Mouse (Mus musculus): ENCODE results near the gene Cd79a.
"Not testable (repeated sequence)": the region's sequence is repeated elsewhere in the genome, so short reads cannot be mapped to it uniquely, and the experiment has no call there.

The Cd79a gene

DNA sequence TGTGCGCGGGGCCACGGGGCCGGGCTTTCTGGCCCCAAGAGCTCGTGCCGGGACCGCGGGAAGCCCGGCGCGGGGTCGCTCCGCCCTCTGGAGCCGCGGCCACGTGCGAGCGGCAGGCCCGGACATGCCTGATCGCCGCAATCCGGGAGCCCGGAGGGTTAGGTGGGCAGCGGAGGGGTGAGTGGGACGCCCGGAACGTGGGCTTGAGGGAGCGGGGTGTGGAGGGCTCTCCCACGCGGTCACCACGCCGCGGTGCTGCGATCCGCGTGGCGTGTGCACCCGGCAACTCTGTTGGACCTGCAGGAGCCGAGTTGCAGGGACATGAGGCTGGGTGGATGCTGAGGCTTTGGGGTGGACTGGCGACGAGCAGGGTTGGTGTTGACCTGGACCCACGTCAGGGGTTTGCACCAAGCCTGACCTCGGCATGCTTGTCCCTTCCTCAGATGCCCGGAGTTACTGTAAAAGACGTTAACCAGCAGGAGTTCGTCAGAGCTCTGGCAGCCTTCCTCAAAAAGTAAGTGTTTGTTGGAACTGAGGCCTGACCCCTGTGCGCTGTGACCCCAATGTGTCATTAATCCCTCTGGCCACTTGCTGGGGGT lies 12.4 kb upstream of the Cd79a start:
- in situ Hi-C loops (cut with MboI, MseI): loop anchor here in 1 of 2 experiments (5.0 to 10.0 kb wide), 2 partner anchors 67 to 500 kb away; no protein-coding TSS in a partner anchor

DNA sequence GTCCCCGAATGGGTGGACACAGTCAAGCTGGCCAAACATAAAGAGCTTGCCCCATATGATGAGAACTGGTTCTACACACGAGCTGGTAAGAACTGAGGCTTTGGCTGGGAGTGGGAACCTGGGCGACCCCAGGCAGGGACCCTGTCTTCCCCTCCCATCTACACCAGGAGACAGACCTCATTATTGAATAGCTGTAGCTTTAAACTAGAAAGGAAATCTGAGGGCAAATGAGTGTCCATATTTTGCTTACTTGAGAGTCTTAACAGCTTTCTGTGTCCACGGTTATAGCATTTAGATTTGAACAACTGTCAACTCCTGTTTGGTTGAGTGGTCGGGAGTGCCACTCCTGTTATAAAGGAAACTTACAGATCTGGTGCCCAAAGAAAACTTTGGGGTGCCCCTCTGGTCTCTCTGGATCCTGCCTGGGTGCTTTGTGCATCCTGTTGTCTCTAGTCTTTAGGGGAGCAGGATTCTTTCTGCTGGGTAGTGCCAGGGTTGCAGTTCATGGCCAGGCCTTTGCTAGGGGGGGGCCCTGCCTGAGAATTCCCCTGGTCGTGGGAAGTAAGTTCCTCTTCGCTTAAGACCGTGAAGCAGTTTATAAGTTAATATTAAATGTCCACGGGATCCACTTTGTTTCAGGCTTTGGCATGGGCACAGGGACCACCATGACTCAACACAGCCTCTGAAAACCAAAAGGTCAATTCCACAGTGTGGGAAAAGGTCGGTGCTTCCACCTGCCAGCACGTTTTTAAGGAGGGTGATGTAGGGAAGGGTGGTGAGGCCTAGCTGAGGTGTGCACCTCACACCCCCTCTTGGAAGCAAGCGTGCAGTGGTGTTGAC lies 11.5 kb upstream of the Cd79a start:
- in situ Hi-C loops (cut with MboI, MseI): loop anchor here in 1 of 2 experiments (10.0 kb wide), 1 partner anchor 501 kb away; no protein-coding TSS in a partner anchor

DNA sequence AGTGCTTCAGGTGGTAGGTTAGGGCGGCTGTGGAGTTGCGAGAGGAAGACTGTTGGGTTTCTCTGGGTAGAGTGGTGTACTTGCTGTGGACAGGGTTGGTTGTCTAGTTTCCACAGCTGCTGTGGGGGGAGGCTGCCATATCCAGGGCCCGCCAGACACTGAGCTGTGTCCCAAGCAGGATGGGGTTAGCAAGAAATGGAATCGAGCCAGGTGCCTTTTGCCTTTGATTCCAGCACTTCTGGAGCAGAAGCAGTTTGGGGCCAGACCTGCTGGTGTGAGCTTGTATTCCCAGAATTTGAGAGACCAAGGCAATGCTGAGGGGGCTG lies 10.9 kb upstream of the Cd79a start:
- in situ Hi-C loops (cut with MboI, MseI): loop anchor here in 1 of 2 experiments (10.0 kb wide), 1 partner anchor 501 kb away; no protein-coding TSS in a partner anchor

DNA sequence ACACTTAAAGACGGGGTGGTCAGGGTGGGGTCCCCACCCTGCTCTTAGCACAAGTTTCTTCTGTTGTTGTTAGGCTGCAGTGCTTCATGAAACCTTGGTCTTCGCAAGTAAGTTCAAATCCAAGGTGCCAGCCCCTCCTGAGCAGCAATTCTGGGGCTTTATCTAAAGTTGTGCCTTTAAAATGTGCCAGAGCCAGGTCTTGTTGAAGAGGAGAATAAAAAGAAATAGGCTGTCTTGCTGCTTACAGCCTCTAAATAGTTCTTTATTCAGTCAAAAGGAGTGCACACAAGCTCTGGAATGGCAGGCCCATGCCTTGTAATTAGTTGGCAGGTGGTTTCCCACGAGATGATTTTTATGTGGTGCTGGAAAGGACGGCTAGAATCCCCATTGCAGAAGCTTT lies 10.1 kb upstream of the Cd79a start:
- in situ Hi-C loops (cut with MboI, MseI): loop anchor here in 1 of 2 experiments (10.0 kb wide), 1 partner anchor 502 kb away; no protein-coding TSS in a partner anchor

DNA sequence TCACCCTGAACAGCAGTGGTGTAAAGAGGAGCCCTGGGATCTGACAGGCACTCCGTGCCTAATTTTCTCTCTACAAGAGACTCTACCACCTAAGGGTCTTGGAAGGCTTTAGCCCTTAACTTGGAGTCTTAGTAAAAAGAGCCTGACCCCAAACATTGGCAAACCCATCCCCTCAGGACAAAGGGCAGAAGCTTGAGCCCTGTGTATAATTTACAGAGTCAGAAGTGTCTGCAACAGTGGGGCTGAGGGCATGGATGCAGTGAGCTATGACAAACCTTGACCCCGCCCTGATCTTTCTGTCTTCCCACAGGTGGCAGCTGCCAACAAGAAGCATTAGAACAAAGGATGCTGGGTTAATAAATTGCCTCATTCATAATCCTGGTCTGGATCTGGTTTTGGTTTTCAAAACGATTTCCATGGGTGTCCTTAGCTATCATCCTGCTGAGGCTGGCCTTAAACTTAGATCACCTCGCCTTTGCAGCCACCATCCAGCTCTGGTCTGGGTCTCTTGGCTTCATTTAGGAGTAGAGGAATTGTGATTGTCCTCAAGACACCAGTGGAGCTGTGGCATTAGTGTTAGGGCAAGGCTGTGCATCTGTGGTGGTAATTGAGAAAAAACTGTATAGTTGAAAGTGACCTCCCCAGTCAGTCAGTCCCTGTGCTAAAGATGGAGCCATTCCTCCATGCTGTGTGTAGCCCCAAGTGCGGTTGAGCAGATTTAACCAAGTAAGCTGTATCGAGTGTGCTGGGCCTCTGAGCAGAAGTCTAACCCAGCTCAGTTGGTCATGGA lies 7.6 kb upstream of the Cd79a start:
- in situ Hi-C loops (cut with MboI, MseI): loop anchor here in 1 of 2 experiments (10.0 kb wide), 1 partner anchor 505 kb away; no protein-coding TSS in a partner anchor

DNA sequence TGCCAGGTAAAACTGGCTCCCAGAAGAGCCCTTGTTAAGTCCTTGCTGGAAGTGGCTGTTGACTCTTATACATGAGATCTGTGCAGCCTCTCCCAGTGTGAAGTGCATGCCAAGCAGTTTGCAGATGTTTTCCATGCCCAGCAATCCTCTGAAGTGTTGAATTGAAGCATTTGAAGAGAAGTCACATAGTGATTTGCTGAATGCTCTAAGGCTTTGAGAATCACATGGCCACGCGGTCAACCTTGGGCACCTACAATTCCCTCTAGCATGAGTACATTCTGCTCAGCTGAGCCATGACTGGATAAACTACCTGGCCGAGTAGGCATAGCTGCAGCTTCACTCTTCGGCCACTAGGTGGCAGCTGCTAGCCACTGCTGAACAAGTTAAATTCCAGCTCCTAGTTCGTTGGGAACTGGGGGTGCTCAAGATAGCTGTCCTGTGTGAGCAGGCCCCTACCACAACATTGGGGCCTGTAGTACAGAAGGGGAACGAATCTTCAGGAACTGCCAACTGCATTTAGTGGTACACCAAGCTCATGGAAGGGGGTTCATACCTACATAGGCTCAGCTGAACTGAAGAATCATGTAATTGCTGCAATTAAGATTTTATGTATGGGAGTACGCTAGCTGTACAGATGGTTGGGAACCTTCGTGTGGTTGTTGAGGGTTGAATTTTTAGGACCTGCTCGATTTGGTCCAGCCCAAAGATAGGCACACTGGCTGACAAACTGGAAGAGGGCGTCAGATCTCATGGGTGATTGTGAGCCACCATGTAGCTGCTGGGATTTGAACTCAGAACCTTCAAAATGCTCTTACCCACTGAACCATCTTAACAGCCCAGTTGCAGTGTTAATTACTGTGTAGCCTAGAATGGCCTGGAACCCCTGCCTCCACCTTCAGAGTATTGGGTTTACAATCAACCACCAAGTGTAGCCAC lies 6.6 kb upstream of the Cd79a start:
- in situ Hi-C loops (cut with MboI, MseI): no loop called here

DNA sequence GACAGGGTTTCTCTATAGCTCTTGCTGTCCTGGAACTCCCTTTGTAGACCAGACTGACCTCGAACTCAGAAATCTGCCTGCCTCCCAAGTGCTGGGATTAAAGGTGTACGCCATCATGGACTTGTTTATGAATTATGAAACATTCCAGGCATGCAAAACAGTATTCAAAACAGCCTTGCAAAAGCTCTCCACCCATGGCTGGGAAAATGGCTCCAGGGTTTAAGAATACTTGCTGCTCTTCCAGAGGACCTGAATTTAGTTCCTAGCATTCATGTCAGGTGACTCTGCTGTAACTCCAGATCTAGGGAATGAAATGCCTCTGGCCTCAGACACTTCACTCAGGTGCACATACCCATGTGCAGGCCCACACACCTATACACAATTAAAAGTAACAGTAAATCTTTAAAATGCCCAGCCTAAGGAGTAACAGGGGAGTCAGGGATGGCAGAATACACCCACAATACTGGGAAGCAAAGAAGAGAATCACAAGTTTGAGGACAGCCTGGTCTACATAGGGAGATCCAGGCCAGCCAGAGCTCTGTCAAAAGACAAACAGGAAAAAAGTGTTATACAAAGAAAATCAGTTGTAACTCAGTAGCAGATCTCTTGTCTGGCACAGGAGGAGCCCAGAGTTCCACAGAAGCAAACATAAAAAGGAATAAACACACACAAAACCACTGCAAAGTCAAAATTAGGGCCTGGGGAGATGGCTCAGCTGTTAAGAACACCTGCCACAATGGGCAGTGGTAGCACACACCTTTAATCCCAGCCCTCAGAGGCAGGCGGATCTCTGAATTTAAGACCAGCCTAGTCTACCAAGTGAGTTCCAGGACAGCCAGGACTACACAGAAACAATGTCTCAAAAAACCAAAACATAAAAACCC lies 5.7 kb upstream of the Cd79a start:
- in situ Hi-C loops (cut with MboI, MseI): no loop called here

DNA sequence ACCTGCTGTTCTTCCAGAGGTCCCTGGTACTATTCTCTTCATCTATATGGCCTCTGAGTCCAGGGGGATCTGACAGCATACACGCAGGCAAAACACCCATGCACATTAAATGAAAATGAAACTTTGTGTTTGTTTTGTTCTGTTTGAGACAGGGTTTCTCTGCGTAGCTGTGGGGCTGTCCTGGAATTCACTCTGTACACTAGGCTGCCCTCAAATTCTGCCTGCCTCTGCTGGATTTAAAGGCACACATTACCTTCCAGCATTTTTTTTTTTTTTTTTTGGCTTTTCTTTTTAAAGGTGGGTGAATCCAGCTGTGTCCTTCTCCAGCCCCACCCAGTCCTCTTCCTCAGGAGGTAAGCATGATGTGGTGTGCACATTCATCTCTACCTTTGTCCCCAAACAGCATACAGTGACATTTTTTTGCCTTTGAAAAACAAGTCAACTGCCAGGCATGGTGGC lies 5.0 kb upstream of the Cd79a start:
- in situ Hi-C loops (cut with MboI, MseI): no loop called here

DNA sequence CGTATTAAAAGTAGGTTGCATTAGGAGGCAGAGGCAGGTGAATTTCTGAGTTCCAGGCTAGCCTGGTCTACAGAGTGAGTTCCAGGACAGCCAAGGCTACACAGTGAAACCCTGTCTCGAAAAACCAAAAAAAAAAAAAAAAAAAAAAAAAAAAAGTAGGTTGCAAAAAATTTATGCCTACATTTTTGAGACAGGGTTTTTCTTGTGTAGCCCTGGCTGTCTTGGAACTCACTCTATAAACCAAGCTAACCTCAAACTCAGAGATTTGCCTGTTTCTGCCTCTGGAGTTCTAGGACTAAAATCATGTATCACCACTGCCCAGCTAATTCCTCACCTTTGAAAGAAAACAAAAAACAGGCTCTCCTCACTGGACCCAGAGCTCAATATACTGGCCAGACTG lies 1.4 kb upstream of the Cd79a start:
- in situ Hi-C loops (cut with MboI, MseI): not testable (repeated sequence)

DNA sequence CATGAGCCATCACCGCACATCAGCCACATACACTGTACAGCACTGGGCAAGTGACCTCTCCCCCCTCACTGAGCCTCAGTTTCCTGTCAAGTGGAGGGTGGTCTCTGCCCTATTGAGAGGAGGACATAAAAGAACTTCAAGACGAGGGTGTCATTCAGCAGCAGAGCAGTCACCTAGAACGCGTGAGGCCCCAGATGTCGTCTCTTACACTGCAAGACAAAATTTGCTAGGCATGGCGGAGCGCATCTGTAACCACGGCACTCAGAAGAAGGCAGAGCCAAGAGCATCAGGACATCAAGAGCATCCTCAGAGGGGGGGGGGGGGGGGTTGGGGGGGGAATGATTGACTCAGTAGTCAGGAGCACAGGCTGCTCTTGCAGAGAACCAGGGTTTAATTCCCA lies 912 bp upstream of the Cd79a start:
- in situ Hi-C loops (cut with MboI, MseI): no loop called here

DNA sequence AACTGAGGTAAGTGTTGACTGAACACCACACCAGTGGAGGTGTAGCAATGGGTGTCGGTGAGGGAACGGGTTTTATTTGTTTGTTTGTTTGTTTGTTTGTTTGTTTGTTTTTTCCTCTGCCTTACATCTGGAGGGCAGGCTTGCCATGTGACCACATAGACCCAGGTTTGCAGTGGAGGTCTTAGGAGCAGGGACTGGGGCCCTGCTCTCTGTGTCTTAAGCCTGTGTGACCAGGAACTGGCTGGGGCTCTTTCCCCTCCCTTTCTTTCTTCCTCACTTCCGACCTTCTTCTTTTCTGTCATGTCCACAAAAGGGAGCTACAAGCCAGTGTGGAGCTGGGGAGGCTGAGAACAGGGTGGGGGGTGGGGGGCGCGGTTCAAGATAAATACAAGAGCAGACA lies 778 bp downstream of the Cd79a start:
- in situ Hi-C loops (cut with MboI, MseI): no loop called here

DNA sequence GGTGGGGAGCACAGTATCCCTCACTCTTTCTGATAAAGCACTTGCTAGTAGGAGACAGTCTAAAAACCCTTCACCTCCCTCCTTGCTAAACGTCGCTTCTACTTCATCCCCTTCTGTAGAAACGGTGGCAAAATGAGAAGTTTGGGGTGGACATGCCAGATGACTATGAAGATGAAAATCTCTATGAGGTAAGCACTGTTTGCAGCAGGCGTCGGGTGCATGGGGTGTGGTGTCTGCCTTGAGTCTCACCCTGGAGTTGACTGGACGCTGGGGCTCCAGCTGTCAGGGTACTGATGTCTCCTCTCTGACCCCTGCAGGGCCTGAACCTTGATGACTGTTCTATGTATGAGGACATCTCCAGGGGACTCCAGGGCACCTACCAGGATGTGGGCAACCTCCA lies 3.9 kb downstream of the Cd79a start:
- in situ Hi-C loops (cut with MboI, MseI): loop anchor here in 1 of 2 experiments (10.0 kb wide), 1 partner anchor 526 kb away; the partner anchor contains the start of gene Kcnn4

DNA sequence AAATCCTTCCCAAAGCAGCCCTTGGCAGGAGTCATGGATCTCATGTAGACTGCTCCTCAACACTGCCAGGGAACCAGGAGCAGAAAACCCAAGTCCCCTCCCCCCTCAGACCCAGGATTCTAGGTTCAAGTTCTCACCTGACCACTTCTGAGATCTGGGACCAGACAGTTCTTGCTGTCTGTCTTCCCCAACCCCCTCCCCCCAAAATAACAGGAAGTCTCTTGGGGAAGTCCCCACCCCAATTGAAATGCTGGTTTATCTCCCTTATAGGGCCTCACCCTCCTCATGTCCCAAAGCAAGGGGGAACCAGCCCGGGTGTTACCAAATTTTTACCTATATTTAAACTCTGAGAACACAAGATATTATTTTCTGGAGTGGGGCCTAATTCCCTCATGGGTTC lies 4.7 kb downstream of the Cd79a start:
- in situ Hi-C loops (cut with MboI, MseI): loop anchor here in 1 of 2 experiments (10.0 kb wide), 1 partner anchor 527 kb away; the partner anchor contains the start of gene Kcnn4

DNA sequence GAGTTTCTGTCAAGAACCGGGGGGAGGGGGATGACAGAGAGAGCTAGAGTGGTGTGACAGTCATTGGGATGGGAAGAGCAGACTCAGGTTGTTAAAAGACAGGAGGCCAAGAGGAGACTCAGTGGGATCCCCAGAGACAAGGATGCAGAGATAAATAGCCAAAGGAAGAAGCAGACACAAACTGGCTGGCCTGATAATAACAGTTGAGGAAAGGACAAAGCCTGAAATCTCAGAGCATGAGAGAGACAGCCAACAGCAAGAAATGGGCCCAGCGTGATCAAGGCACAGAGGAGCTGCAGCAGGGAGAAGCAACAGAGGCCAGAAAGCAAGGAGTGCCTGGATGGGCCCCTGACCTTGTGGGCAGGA lies 5.1 kb downstream of the Cd79a start:
- in situ Hi-C loops (cut with MboI, MseI): loop anchor here in 1 of 2 experiments (10.0 kb wide), 1 partner anchor 527 kb away; the partner anchor contains the start of gene Kcnn4

DNA sequence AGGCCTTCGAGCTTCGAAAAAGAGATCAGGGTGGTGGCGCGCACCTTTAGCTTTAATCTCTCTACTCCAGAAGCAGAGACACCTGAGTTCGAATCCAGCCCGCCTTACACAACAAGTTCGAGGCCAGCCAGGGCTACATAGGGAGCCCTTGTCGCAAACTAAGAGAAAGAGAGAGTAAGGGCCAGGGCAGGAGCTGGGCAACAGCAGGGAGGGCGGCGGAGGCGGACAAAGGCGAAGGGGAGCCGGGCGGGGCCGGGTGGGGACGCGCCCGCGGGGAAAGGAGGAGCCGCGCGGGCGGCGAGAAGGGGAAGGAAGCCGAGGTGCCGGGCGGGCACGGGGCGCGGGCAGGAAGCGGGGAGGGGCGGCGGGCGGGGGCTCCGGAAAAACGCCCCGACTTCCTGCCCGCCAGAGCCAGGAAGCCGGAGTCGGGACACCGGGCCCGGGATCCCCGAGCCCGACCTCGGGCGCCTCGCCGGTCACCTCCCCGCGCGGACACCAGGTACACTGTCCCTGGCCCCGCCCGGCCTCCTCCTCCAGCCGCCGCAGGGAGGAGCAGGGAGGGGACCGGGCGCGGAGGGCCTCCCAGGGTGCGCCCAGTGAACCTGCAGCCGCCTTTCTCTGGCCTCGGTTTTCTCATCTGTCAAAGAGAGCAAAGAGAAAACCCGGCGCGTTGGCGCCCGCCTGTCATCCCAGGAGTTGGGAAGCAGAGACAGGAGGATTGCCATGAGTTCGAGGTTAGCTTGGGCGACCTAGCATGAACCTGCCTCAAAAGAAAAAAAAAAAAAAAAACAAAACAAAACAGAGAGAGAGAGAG lies 5.7 kb downstream of the Cd79a start, which contains the start of gene Arhgef1:
Gene Arhgef1 (plus strand): TSS at position 283 of the 814 bp plus-strand sequence.
- in situ Hi-C loops (cut with MboI, MseI): loop anchor here in 1 of 2 experiments (10.0 kb wide), 1 partner anchor 528 kb away; the partner anchor contains the start of gene Kcnn4

DNA sequence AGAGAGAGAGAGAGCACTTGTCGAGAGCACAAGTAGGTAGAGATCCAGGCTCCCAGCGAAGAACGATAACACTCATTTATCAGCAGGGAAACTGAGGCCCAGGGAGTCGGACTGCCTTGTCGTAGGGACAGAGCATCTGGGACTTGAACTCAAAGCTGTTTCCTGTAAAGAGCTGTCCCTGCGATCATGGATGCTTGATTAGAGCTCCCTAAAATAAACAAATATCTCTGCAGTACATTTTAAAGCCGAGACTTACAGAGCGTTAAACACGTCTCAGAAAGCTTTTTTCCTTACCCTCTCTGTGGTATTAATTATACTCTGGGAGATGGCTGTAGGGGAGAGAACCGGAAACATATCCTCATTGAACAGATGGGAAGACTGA lies 6.3 kb downstream of the Cd79a start:
- in situ Hi-C loops (cut with MboI, MseI): loop anchor here in 1 of 2 experiments (10.0 kb wide), 1 partner anchor 529 kb away; the partner anchor contains the start of gene Kcnn4

DNA sequence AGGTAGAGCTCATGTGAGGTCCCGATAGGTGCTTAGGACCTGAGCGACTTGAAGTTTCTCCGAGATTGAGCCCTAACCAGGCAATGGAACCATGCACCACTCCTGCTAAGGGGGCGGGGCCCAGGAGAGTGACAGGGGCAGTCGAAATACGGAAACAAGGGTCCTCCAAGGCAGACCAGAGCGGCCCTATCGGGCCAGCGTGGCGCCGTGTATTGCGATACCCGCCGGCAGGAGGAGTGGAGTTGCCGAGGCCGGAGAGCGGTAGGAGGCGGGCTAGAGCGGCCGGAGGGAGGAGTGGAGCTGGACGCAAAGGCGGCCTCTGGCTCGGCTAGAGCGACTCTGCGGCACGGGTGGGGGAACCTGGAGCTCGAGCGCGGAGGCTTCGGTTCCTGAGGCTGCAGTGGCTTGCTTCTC lies 6.9 kb downstream of the Cd79a start:
- in situ Hi-C loops (cut with MboI, MseI): loop anchor here in 1 of 2 experiments (10.0 kb wide), 1 partner anchor 529 kb away; the partner anchor contains the start of gene Kcnn4

DNA sequence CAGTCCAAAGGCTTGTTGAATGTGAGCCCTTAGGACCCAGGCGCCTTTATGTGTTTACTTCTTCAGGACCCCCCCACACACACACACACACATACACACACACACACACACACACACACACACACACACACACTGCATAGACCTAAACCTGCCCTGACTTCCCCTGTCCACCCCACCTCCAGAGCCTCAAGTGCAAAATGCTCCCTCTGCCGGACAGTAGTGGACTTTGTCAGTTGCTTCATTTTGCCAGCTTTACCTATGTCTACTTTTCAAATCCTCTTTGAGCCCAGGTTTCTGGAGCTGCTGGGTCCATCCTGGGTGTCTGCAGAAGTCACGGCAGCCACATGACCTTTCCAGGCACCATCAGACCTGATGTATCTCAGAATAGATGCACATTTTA lies 7.8 kb downstream of the Cd79a start:
- in situ Hi-C loops (cut with MboI, MseI): loop anchor here in 1 of 2 experiments (5.0 to 10.0 kb wide), 3 partner anchors 47 to 530 kb away; partner anchors contain the start of gene Kcnn4
